Mouse (Mus musculus): Measurements from ENCODE around the gene Agr2. TPM values are rescaled to one million over a fixed set of nuclear protein-coding genes. Genes with fewer than 3 reads are reported as not detected.

Gene Agr2
- polyA plus RNA-seq, 1 experiment from 2014 or later: not detected

DNA sequence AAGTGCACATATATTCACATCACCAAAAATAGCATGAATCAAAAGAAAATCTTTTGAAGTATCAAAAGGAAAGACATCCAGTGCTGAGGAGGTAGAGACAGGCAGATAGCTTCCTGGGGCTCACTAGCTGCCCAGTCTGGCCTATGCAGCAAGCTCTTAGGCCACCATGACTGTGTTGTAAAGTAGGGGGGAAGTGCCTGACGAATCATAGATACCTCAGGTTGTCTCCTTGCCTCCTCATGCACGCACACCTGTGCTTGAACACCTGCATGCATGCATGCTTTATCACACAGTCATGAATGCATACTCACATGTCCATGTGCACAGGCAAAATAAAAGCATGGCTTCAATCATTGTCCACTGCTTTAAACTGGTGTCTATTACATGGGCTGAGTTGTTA, 52.0 kb downstream of the Agr2 start:
- no peak for ATAC-seq
- no peak overlapping the region for H3K9ac ChIP-seq (ENCODE audit: low read depth, low read length)
- H3K4me3 ChIP-seq (ENCODE audit: low read length): no peak overlapping the region
- peaks cover 3% of the 10 kb centered on the region for H3K4me1 ChIP-seq (ENCODE audit: control insufficient read depth, insufficient read depth, low read depth, low read length)
- H3K4me2 ChIP-seq (ENCODE audit: low read length): no peak overlapping the region
- H3K27ac ChIP-seq (ENCODE audit: low read depth, low read length): no peak overlapping the region
- WGBS: 89% methylated on average over 2 of the region's 2 CpGs
- no peaks in the 10 kb centered on the region for H3K27me3 ChIP-seq (replicated peaks; ENCODE audit: control insufficient read depth, insufficient read depth, low read length)
- H3K36me3 ChIP-seq (ENCODE audit: control insufficient read depth, insufficient read depth, low read length): no peaks in the 10 kb centered on the region
- no peaks in the 10 kb centered on the region for H3K9me3 ChIP-seq (ENCODE audit: control insufficient read depth, low read length)

DNA sequence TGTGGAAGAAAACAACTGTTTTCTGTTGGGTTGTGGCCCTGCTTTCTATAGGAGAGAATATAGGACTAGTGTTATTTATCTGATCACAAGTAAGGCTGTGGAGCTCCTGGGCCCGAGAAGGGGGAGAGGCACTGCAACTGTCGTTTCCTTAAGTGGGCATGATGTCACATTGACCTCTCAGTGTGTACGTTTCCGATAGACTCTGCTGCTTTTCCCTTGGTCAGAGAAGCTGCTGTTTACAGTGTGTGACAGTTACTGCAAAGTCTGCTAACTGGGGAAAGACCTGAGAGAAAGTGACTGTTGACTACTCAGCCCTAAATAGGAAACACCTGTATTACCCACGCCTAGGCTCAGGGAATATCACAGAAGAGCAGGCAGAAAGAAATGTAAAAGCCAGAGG, 53.5 kb downstream of the Agr2 start:
- Histone ChIP-seq H3K9ac (ENCODE audit: low read depth, low read length) (no peak overlapping the region), H3K4me1 (ENCODE audit: control insufficient read depth, insufficient read depth, low read depth, low read length) (no peaks in the 10 kb centered on the region), H3K27ac (ENCODE audit: low read depth, low read length) (no peak overlapping the region), H3K9me3 (ENCODE audit: control insufficient read depth, low read length) (no peaks in the 10 kb centered on the region), H3K4me2 (ENCODE audit: low read length) (no peak overlapping the region), H3K4me3 (ENCODE audit: low read length) (no peak overlapping the region), H3K27me3 (replicated peaks; ENCODE audit: control insufficient read depth, insufficient read depth, low read length) (no peaks in the 10 kb centered on the region), H3K36me3 (ENCODE audit: control insufficient read depth, insufficient read depth, low read length) (no peaks in the 10 kb centered on the region)
- ATAC-seq: no peak
- WGBS: 55% methylated on average over 5 of the region's 5 CpGs

- no peaks in the 10 kb centered on the region for H3K27me3 ChIP-seq (replicated peaks; ENCODE audit: control insufficient read depth, insufficient read depth, low read length)
- H3K4me3 ChIP-seq (ENCODE audit: low read length): no peak overlapping the region
- ATAC-seq: no peak
- WGBS: 82% methylated on average over 2 of the region's 2 CpGs
- no peak overlapping the region for H3K27ac ChIP-seq (ENCODE audit: low read depth, low read length)
- no peak overlapping the region for H3K9ac ChIP-seq (ENCODE audit: low read depth, low read length)
- H3K4me2 ChIP-seq (ENCODE audit: low read length): no peak overlapping the region
- no peaks in the 10 kb centered on the region for H3K4me1 ChIP-seq (ENCODE audit: control insufficient read depth, insufficient read depth, low read depth, low read length)
- no peaks in the 10 kb centered on the region for H3K36me3 ChIP-seq (ENCODE audit: control insufficient read depth, insufficient read depth, low read length)
- H3K9me3 ChIP-seq (ENCODE audit: control insufficient read depth, low read length): no peaks in the 10 kb centered on the region
Measured at GRCm38 (mm10) chr12:36047593-36047992, 54.9 kb downstream of the Agr2 start.

GRCm38 (mm10) chr12:36050276-36050675, 57.6 kb downstream of the Agr2 start:
- WGBS: 88% methylated on average over 1 of the region's 1 CpGs
- no peak overlapping the region for H3K27ac ChIP-seq (ENCODE audit: low read depth, low read length)
- ATAC-seq: no peak

More at GRCm38 (mm10) chr12:36050276-36050675, 57.6 kb downstream of the Agr2 start:
- Histone ChIP-seq H3K4me1 (ENCODE audit: control insufficient read depth, insufficient read depth, low read depth, low read length) (no peaks in the 10 kb centered on the region), H3K4me3 (ENCODE audit: low read length) (no peak overlapping the region), H3K36me3 (ENCODE audit: control insufficient read depth, insufficient read depth, low read length) (no peaks in the 10 kb centered on the region), H3K9ac (ENCODE audit: low read depth, low read length) (no peak overlapping the region), H3K27me3 (replicated peaks; ENCODE audit: control insufficient read depth, insufficient read depth, low read length) (no peaks in the 10 kb centered on the region), H3K4me2 (ENCODE audit: low read length) (no peak overlapping the region), H3K9me3 (ENCODE audit: control insufficient read depth, low read length) (no peaks in the 10 kb centered on the region)

Other genes with a start within 250 kb of the Agr2 start
- 0.39 and 0.42 TPM in 2 replicates for gene Agr3, start 67.3 kb upstream of the Agr2 start, polyA plus RNA-seq (2015; fragmentation: Nextera tagmentation; extraction: Ambion mirVana)
- gene Tspan13, start 49.6 kb downstream of the Agr2 start, polyA plus RNA-seq (2015; fragmentation: Nextera tagmentation; extraction: Ambion mirVana): 378 and 391 TPM in 2 replicates
- 78.6 and 81.0 TPM in 2 replicates for gene Ankmy2, start 164.2 kb downstream of the Agr2 start, polyA plus RNA-seq (2015; fragmentation: Nextera tagmentation; extraction: Ambion mirVana)
- gene Bzw2, start 165.2 kb downstream of the Agr2 start, polyA plus RNA-seq (2015; fragmentation: Nextera tagmentation; extraction: Ambion mirVana): 330 and 343 TPM in 2 replicates